Mouse (Mus musculus) midbrain, postnatal 0 days (tissue): ENCODE data around the gene Gm20441. TPM values are rescaled to one million over a fixed set of nuclear protein-coding genes. Genes with fewer than 3 reads are reported as not detected.
A peak's percentile ranks its signal among the peaks of the same experiment; 100 is the strongest.

Source experiments
- ATAC-seq: fragments of 200-750 bp; cut with Nextera tagmentation; 2 replicates; pipeline ENCODE4 v1.8.0; 2017; ENCODE audit warnings: moderate number of reproducible peaks, mild to moderate bottlenecking, moderate TSS enrichment, moderate library complexity; ENCODE audit not compliant: low FRiP score
- DNase-seq: peaks from one replicate; pipeline ENCODE4 v3.0.0-alpha.2; 2015; ENCODE audit warnings: low spot score
- H3K27ac ChIP-seq: fragments of 300-500 bp; sonication (generic); 2 replicates; pipeline ENCODE4 v1.5.1; 2014; ENCODE audit warnings: low read depth, mild to moderate bottlenecking, low read length, mixed read lengths
- H3K27me3 ChIP-seq: fragments of 300-500 bp; sonication (generic); 2 replicates; pipeline ENCODE4 v1.6.1; 2014; ENCODE audit warnings: low read length, control low read depth, mixed read lengths; ENCODE audit not compliant: insufficient read depth
- H3K36me3 ChIP-seq: fragments of 300-500 bp; sonication (generic); 2 replicates; pipeline ENCODE4 v1.6.1; 2014; ENCODE audit warnings: low read length, control low read depth, mixed read lengths; ENCODE audit not compliant: insufficient read depth
- H3K4me1 ChIP-seq: fragments of 300-500 bp; sonication (generic); 2 replicates; pipeline ENCODE4 v1.6.1; 2014; ENCODE audit warnings: mild to moderate bottlenecking, control low read depth, antibody characterized with exemption, low read length, mixed read lengths; ENCODE audit not compliant: insufficient read depth
- H3K4me2 ChIP-seq: fragments of 300-500 bp; sonication (generic); 2 replicates; pipeline ENCODE4 v1.6.1; 2014; ENCODE audit warnings: low read depth, mild to moderate bottlenecking, low read length, mixed read lengths; ENCODE audit not compliant: poor library complexity, severe bottlenecking
- H3K4me3 ChIP-seq: fragments of 300-500 bp; sonication (generic); 2 replicates; pipeline ENCODE4 v1.5.1; 2014; ENCODE audit warnings: low read depth, mild to moderate bottlenecking, low read length, moderate library complexity
- H3K9ac ChIP-seq: fragments of 300-500 bp; sonication (generic); replicated peaks from 2 replicates; pipeline ENCODE4 v1.6.1; 2014; ENCODE audit warnings: mild to moderate bottlenecking, low read length, moderate library complexity, mixed read lengths; ENCODE audit not compliant: poor library complexity, severe bottlenecking
- H3K9me3 ChIP-seq: fragments of 300-500 bp; sonication (generic); 2 replicates; pipeline ENCODE4 v1.6.1; 2016; ENCODE audit warnings: low read length, control low read depth
- CTCF ChIP-seq: IDR thresholded peaks from 2 replicates; pipeline ENCODE4 v1.5.1; 2016; ENCODE audit warnings: antibody characterized with exemption, mild to moderate bottlenecking
- WGBS: fragments of 180-500 bp; shearing (Covaris S2); extraction: QIAGEN DNeasy Blood & Tissue Kit; methylation state at CpG from one replicate; pipeline ENCODE4 v1.1.7; 2014; 5-methylcytosine and 5-hydroxymethylcytosine counted together
- polyA plus RNA-seq: library from polyadenylated mRNA; unstranded; fragments of >200 nt; fragmentation: Nextera tagmentation; extraction: Ambion mirVana; gene quantifications from 2 replicates; pipeline ENCODE4 v1.2.1, GENCODE M21; 2015
- total RNA-seq: library from RNA; depleted of rRNA; stranded (reverse); fragments of >200 nt; gene quantifications from 2 replicates; pipeline ENCODE4 v1.2.3, GENCODE M21; 2014; rRNA removed

Gm20441 gene
- total RNA-seq (not detected in 2 replicates), polyA plus RNA-seq (not detected in 2 replicates)

DNA sequence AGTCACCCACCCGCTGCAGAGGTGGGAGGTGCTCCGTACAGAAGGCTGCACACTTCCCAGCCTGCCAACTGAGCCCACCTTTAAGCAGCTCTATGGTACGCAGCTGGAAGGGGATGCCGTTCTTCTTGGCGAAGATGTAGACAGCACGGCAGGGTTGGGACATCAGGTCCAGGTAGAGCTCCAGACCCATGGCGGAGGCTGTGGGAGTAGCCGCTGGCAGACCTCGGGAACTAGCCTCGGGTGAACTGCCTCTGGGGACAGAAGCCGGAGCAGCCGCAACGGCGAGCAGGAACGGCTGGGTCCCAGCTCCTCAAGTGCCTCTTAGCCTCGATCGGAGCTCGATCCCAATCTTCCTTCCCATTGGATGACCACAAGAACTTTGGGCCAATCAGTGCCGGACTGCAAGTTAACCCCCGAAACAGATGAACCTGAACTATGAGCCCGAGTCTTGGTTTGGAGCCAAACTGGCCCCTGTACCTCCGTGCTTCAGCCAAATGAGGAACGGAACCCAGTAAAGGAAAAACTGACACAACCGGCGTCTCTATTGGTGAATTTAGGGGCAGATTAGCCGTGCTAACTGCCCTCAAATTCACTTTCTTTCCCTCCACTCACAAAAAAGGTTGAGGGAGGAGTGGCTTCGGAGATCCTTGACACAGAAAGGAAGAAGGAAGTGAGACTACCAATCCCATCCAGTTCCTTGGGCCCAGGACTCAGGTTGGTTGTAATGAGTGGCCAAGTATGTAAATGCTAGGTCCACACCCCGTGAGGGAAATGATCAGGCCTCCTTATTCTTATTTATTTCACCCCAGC is at the start of gene Gm20441, which contains the start of gene Gstt3:
Gene Gm20441, minus strand, starts transcription at position 186 of the 810 bp plus-strand sequence.
Gene Gstt3, minus strand, starts transcription at position 646 of the 810 bp plus-strand sequence.
- H3K9me3 ChIP-seq, result no peaks in the 10 kb centered on the region
- peak; percentile 25 for DNase-seq
- no peak for ATAC-seq
- H3K27me3 ChIP-seq, result peaks cover 35% of the 10 kb centered on the region
- peak within 1 kb of the TSS; percentile 39 for H3K4me3 ChIP-seq
- H3K9ac ChIP-seq, result 0 out of 2 replicates have a peak within 1 kb of the TSS, but pooled peaks have one; percentile 19
- H3K27ac ChIP-seq, result no peak within 1 kb of the TSS
- 3% methylated on average over 28 of the region's 28 CpGs for WGBS
- H3K4me1 ChIP-seq, result no peaks in the 10 kb centered on the region
- no peak for TF ChIP-seq CTCF
- no peaks in the 10 kb centered on the region for H3K36me3 ChIP-seq
- H3K4me2 ChIP-seq, result peak within 1 kb of the TSS; percentile 70

DNA sequence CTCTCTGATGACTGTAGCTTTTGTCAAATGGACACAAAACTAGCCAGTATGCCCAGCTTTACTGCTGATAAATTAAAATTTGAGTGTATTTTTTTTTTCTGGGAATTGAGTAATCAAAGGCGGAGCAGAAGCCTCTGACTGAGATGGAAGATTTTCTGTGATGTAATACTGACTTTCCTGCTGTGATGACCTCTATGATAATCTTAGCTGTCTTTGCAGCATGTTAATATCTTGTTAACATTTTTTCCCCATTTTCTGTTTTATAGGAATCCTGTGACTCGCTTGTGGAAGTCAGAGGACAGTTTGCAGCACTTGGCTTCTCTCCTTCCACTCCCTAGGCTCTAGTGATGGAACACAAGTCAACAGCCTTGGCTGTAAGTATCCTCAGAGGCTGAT is 49.5 kb upstream of the Gm20441 start:
- Histone ChIP-seq H3K9me3 (no peaks in the 10 kb centered on the region), H3K4me3 (no peak overlapping the region), H3K9ac (no peak overlapping the region), H3K27ac (no peak overlapping the region), H3K4me2 (no peak overlapping the region), H3K4me1 (no peaks in the 10 kb centered on the region), H3K36me3 (no peaks in the 10 kb centered on the region), H3K27me3 (peaks cover 9% of the 10 kb centered on the region)
- DNase-seq (no peak), ATAC-seq (no peak)
- TF ChIP-seq CTCF, result no peak
- 90% methylated on average over 2 of the region's 2 CpGs for WGBS

DNA sequence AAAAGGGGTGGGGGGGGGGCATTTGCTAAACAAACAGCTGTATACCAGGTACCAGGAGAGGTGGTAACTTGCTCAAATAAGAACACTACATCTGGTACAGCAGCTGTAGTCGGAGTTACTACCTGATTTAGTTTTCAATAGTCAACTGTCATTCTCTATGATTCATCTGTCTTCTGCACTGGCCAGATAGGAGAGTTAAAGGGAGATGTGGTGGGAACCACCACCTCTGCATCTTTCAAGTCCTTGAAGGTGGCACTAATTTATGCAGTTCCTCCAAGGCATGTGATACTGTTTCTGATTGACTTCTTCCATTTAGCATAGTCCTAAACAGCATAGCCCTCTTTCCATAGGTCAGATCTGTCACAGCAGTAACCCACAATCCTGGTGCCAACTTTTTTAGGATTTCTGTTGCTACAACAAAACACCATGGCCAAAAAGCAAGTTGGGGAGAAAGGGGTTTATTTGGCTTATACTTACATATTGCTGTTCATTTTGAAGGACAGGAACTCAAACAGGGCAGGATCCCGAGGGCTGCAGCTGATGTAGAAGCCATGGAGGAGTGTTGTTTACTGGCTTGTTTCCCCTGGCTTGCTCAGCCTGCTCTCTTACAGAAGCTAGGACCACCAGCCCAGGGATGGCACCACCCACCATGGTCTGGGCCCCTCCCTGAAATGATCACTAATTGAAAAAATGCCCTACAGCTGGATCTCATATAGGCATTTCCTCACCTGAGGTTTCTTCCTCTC is 48.9 kb upstream of the Gm20441 start:
- no peak overlapping the region for H3K27ac ChIP-seq
- H3K4me3 ChIP-seq, result no peak overlapping the region
- DNase-seq (no peak), ATAC-seq (no peak)
- WGBS, result 78% methylated on average over 2 of the region's 2 CpGs
- H3K4me1 ChIP-seq, result no peaks in the 10 kb centered on the region
- H3K9ac ChIP-seq, result no peak overlapping the region
- TF ChIP-seq CTCF, result no peak
- no peak overlapping the region for H3K4me2 ChIP-seq
- H3K27me3 ChIP-seq, result peaks cover 9% of the 10 kb centered on the region
- H3K9me3 ChIP-seq, result no peaks in the 10 kb centered on the region
- no peaks in the 10 kb centered on the region for H3K36me3 ChIP-seq

DNA sequence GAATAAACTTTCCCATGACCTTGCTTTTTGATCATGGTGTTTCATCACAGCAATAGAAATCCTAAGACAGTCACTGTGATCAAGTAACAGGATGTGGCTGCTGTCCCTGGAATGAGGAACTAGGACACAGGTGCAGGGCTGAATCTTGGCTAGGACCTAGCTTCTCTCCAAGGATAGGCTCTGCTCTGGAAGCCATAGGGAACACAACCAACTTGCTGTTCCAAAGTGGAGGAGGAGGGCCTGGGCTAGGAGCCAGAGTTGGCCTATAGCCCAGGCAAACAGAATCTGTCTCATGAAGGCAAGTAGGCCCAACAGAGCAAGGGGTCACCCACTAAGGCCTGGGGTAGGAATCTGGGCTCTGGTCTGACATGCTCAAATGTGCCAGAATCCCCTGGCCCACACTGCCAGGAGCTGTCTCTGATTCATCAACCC is 47.8 kb upstream of the Gm20441 start:
- Histone ChIP-seq H3K9ac (no peak overlapping the region), H3K9me3 (no peaks in the 10 kb centered on the region), H3K4me1 (no peaks in the 10 kb centered on the region), H3K4me2 (no peak overlapping the region), H3K36me3 (no peaks in the 10 kb centered on the region), H3K27ac (no peak overlapping the region), H3K27me3 (peaks cover 4% of the 10 kb centered on the region), H3K4me3 (no peak overlapping the region)
- ATAC-seq, result no peak
- DNase-seq, result peak; percentile 79
- TF ChIP-seq CTCF, result no peak

DNA sequence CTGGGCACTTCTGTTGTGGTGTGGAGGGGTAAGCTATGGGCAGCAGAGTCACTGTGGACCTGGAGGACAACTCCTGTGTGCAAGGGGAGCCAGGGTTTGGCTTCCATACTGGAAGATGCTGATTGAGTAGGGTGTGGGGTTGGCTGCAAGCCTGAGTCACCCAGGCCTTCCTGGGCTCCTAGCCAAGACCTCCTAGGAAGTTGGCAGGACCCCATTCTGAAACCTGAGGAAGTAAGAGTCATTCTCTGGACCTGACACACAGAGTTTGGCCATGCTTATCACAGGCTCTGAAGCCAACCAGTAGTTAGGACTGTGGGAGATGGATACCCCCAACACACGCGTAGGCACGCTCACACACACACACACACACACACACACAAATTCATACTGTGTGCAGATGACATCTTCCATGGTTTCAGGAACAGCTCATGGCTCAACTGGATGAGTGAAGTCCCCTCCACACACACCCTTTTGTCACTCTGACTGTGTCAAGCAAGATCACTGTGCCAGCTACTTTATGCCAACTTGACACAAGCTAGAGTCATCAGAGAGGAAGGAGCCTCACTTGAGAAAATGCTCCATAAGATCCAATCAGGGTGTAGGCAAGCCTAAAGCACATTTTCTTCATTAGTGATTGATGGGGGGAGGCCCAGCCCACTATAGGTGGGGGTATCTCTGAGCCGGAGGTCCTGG is 47.1 kb upstream of the Gm20441 start:
- Histone ChIP-seq H3K27ac (no peak overlapping the region), H3K36me3 (no peaks in the 10 kb centered on the region), H3K9ac (no peak overlapping the region), H3K4me1 (no peaks in the 10 kb centered on the region), H3K9me3 (no peaks in the 10 kb centered on the region), H3K4me2 (no peak overlapping the region), H3K4me3 (no peak overlapping the region), H3K27me3 (no peaks in the 10 kb centered on the region)
- DNase-seq (peak; percentile 46), ATAC-seq (no peak; the same call in 1 of the 2 replicates)
- WGBS, result 87% methylated on average over 4 of the region's 4 CpGs
- TF ChIP-seq CTCF, result no peak
